Mouse (Mus musculus): ENCODE data around the gene Il1r2.

The Il1r2 gene

GRCm38 (mm10) chr1:40059122-40059774 is 14.6 kb upstream of the Il1r2 start:
- DNase-seq (ENCODE audit: low read depth, low spot score) = no peak

GRCm38 (mm10) chr1:40061359-40061758 is 12.5 kb upstream of the Il1r2 start:
- DNase-seq (ENCODE audit: low read depth, low spot score) = peak; percentile 57

- DNase-seq (ENCODE audit: low read depth, low spot score) = no peak
Observed at GRCm38 (mm10) chr1:40063409-40063808, 10.5 kb upstream of the Il1r2 start.

- no peak for DNase-seq (ENCODE audit: low read depth, low spot score)
Observed at GRCm38 (mm10) chr1:40064508-40064907, 9.4 kb upstream of the Il1r2 start.

DNA sequence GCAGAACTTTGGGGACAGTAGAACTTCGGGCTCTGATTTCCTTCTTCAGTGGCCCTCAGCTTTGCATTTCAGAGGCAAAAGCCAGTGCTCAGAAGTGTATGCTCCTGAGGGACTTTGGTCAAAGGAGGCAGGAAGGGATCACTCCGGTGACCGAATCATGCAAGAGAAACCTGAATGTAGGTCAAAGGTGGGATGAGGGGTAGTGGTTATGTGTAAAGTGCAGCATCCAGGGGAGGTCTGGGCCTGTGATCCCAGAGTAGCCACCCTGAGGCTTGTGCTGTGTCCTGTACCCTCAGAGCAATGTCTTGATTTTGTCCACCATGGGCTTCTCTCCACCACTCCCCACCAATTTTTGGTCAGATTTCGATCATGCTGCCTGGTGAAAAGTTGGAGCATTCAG is 1.3 kb upstream of the Il1r2 start:
- no peak for DNase-seq (ENCODE audit: low read depth, low spot score)

DNA sequence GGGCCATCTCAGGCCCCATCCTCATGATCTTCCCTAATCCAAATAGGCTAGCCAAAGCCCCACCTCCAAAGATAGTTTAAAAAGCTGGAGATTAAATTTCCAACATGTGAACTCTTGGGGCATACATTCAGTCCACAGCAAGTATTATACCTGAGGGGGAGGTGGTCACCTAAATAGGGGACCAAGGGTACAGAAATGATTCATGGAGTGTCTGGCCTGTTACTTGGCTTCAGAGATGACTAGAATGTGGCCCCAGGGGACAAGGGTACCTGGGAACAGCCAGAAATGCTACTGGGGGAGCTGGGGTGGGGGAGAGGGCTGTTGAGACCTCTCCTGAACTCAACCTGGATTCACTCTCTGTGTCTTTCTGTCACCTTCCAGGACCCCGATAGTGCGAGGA is 3.4 kb downstream of the Il1r2 start:
- DNase-seq (ENCODE audit: low read depth, low spot score) = no peak

- DNase-seq (ENCODE audit: low read depth, low spot score) = peak; percentile 75
Observed at GRCm38 (mm10) chr1:40081041-40081440, 7.2 kb downstream of the Il1r2 start.

DNA sequence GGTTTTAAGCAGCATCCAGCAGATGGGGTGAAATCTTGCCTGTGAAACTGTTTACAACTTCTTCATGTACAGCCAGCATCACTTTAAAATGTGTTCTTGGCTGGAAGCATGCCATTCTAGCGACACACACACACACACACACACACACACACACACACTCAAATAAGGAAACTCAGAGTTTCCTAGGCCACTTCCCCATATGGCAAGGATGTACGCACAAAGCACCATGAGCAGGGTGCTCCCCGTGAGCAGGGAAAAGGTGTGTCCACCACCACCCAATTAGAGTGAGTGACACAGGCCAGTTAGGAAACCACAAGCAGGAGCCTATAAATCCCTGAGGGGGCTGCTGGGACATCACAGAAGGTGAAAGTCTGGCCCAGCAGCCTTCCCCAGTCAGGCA is 10.5 kb downstream of the Il1r2 start:
- DNase-seq (ENCODE audit: low read depth, low spot score) = no peak

GRCm38 (mm10) chr1:40085403-40086182 is 11.7 kb downstream of the Il1r2 start:
- peak; percentile 63 for DNase-seq (ENCODE audit: low read depth, low spot score)

- DNase-seq (ENCODE audit: low read depth, low spot score) = no peak
Observed at GRCm38 (mm10) chr1:40091160-40091559, 17.3 kb downstream of the Il1r2 start.

DNA sequence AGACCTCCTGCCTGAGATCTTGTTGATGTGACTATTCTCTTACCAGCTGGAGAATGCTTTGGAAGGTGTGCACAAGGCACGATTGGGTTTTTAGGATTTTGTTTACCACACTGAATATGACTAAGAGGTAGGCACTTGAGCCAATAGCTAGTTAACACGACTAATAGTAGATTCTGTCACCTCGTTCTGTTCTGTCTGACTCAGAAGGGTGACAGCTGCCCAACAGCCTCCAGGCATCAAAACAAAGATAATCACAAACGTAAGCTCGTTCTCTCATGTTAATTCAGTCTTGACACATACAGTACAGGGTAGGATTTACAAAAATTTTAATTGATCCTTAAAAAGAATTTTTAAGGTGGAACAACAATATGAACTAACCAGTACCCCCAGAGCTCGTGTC is 18.7 kb downstream of the Il1r2 start:
- no peak for DNase-seq (ENCODE audit: low read depth, low spot score)

- DNase-seq (ENCODE audit: low read depth, low spot score) = no peak
Observed at GRCm38 (mm10) chr1:40094601-40095304, 20.9 kb downstream of the Il1r2 start.

DNA sequence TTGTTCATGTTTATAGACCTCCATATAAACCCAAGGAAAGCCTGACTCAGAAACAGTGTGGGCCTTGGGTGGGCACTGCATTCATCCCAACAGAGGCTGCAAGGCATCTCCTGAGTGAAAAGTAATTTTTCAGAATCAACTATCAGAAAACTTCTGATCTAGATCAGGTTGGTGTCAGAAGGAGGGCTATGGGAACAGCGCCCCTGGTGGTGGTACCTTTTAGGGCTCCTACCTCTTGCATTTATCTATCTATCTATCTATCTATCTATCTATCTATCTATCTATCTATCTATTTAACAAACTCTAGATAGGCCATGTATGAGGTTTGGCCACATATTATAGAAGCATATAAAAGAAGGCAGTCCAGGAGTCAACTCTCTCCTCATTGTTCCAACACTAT is 21.7 kb downstream of the Il1r2 start:
- DNase-seq (ENCODE audit: low read depth, low spot score) = peak; percentile 53

GRCm38 (mm10) chr1:40106306-40106705 is 32.4 kb downstream of the Il1r2 start:
- no peak for DNase-seq (ENCODE audit: low read depth, low spot score)

DNA sequence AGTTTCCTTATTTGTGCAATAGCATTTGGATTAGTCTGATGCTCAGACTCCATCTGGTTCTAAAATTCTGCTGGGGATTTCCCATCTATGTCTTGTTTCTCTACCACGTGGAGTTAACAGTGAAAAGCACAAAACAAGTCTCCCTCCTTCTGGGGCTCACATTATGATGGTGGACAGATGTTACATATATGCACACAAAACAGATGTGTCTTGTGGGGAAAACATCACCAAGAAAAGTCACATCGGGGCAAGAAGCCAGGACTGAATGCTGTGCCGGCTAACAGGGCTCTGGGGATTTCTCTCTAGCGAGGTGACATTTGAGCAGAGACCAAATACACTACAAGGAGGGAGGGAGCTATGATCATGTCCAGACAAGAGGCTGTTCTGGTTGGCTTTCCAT is 32.8 kb downstream of the Il1r2 start:
- no peak for DNase-seq (ENCODE audit: low read depth, low spot score)

- no peak for DNase-seq (ENCODE audit: low read depth, low spot score)
Observed at GRCm38 (mm10) chr1:40107971-40108749, 34.3 kb downstream of the Il1r2 start.

- no peak for DNase-seq (ENCODE audit: low read depth, low spot score)
Observed at GRCm38 (mm10) chr1:40109736-40110135, 35.9 kb downstream of the Il1r2 start.

DNA sequence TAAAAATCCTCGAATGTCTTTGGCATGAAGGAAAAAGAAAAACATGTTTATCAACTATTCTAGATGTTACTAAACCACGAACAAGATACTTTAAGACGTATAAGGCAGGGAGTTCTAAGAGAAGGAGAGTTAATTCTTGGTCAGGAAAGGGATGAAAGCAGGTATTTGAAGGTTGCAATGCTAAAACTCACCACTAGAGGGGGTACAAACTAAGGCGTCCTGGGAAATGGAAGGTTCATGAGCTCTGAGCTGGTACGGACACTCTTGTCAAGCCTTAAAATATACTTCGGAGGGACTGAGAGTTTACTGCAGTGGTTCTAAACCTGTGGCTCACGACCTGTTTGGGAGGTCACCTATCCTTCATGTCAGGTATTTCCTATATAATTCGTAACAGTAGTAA is 41.4 kb downstream of the Il1r2 start:
- DNase-seq (ENCODE audit: low read depth, low spot score) = peak; percentile 70

- DNase-seq (ENCODE audit: low read depth, low spot score) = peak; percentile 84
Observed at GRCm38 (mm10) chr1:40116422-40116821, 42.5 kb downstream of the Il1r2 start.

- DNase-seq (ENCODE audit: low read depth, low spot score) = no peak
Observed at GRCm38 (mm10) chr1:40117565-40117964, 43.7 kb downstream of the Il1r2 start.

GRCm38 (mm10) chr1:40124237-40124636 is 50.4 kb downstream of the Il1r2 start:
- no peak for DNase-seq (ENCODE audit: low read depth, low spot score)

DNA sequence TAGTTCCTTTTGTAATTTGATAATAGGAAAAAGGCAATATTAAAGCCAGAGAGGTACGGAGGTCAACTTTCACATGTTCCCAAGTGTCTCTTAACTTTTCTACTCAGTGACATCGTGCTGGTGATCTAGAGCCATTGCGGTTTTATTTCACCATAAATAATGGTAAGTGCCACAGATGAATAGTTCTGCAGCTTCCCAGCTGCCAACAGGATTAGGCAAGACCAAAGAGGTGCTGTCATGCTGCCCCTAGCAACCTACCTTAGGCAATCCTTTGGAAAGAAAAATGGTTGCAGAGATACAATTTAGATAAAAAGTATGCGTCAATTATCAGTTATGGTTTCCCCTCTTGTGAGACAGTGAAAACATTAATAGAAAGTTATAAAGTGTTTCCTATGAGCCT is 54.6 kb downstream of the Il1r2 start:
- DNase-seq (ENCODE audit: low read depth, low spot score) = no peak

Data from A20 (cell line).